Mouse (Mus musculus) neural tube, embryonic 13.5 days (tissue): ENCODE data around the gene Tspear. TPM values are rescaled to one million over a fixed set of nuclear protein-coding genes. Genes with fewer than 3 reads are reported as not detected.
"Not testable (repeated sequence)": the region's sequence is repeated elsewhere in the genome, so short reads cannot be mapped to it uniquely, and the experiment has no call there.

Experiments
- ATAC-seq: fragments of 200-750 bp; cut with Nextera tagmentation; 2 replicates; pipeline ENCODE4 v1.8.0; 2017; ENCODE audit warnings: low read depth, mild to moderate bottlenecking, moderate TSS enrichment, moderate library complexity
- H3K27ac ChIP-seq: fragments of 300-500 bp; sonication (generic); replicated peaks from 2 replicates; pipeline ENCODE4 v1.5.1; 2015; ENCODE audit warnings: moderate library complexity, mild to moderate bottlenecking, inconsistent platforms
- H3K27me3 ChIP-seq: fragments of 300-500 bp; sonication (generic); 2 replicates; pipeline ENCODE4 v1.6.1; 2015; ENCODE audit warnings: mild to moderate bottlenecking, inconsistent platforms
- H3K36me3 ChIP-seq: fragments of 300-500 bp; sonication (generic); 2 replicates; pipeline ENCODE4 v1.6.1; 2015; ENCODE audit warnings: mild to moderate bottlenecking, inconsistent platforms
- H3K4me1 ChIP-seq: fragments of 300-500 bp; sonication (generic); replicated peaks from 2 replicates; pipeline ENCODE4 v1.6.1; 2015; ENCODE audit warnings: inconsistent platforms
- H3K4me2 ChIP-seq: fragments of 300-500 bp; sonication (generic); 2 replicates; pipeline ENCODE4 v1.6.1; 2015; ENCODE audit warnings: inconsistent platforms, mild to moderate bottlenecking, moderate library complexity
- H3K4me3 ChIP-seq: fragments of 300-500 bp; sonication (generic); 2 replicates; pipeline ENCODE4 v1.5.1; 2015; ENCODE audit warnings: mild to moderate bottlenecking, inconsistent platforms
- H3K9ac ChIP-seq: fragments of 300-500 bp; sonication (generic); 2 replicates; pipeline ENCODE4 v1.6.1; 2015; ENCODE audit warnings: moderate library complexity, mild to moderate bottlenecking, inconsistent platforms
- H3K9me3 ChIP-seq: fragments of 300-500 bp; sonication (generic); 2 replicates; pipeline ENCODE4 v1.6.1; 2016; ENCODE audit warnings: inconsistent platforms
- WGBS: fragments of 180-500 bp; shearing (Covaris S2); methylation state at CpG from one replicate; pipeline ENCODE4 v1.1.7; 2015; 5-methylcytosine and 5-hydroxymethylcytosine counted together
- polyA plus RNA-seq: library from polyadenylated mRNA; unstranded; fragments of >200 nt; fragmentation: Nextera tagmentation; extraction: Ambion mirVana; gene quantifications from 2 replicates; pipeline ENCODE4 v1.2.1, GENCODE M21; 2015

The Tspear gene
- polyA plus RNA-seq, 1 experiment from 2014 or later, result 2.0 TPM

DNA sequence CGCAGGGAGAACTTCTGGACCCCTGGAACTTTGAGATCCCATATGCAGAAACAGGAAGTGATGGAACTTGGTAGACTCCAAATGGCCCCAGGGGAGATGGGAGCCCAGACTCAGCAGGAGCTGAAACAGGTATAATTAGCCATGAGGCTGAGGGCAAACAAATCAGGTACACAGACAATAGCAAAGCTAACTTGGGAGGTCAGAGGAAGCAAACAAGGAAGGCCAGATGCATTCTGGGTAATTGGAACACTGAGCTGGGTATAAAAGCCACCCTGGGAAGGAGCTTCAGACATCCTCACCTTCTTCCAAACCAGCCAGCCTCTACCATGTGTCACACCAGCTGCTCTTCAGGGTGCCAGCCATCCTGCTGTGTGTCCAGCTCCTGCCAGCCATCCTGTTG lies 33.9 kb downstream of the Tspear start, which contains the start of gene Krtap12-1:
Krtap12-1 (plus strand) TSS at position 301 of the 400 bp plus-strand sequence.
- not testable (repeated sequence) for H3K36me3 ChIP-seq, H3K4me3 ChIP-seq, H3K4me2 ChIP-seq, H3K27me3 ChIP-seq, ATAC-seq, H3K27ac ChIP-seq, H3K9ac ChIP-seq, H3K4me1 ChIP-seq, H3K9me3 ChIP-seq
- WGBS, result 90% methylated on average over 1 of the region's 1 CpGs

DNA sequence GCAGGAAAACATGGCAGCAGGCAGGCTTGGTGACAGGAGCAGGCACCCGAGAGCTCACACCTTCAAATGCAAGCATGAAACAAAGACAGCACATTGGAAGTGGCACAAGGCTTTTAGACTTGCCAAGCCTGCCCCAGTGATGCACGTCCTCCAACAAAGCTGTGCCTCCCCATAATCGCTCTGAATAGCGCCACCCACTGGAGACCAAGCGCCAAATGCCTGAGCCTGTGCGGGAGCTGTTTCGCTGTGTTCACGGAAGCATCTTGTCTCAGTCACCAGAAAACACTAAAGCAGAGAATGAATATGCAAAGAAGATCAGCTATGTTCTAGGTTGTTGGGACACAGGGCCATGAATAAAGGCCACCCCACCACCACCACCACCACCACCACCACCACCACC lies 38.5 kb downstream of the Tspear start:
- Histone ChIP-seq H3K9me3 (no peaks in the 10 kb centered on the region), H3K36me3 (no peaks in the 10 kb centered on the region), H3K4me2 (no peak overlapping the region), H3K27ac (no peak overlapping the region), H3K4me1 (no peaks in the 10 kb centered on the region), H3K9ac (no peak overlapping the region), H3K27me3 (no peaks in the 10 kb centered on the region), H3K4me3 (no peak overlapping the region)
- 78% methylated on average over 8 of the region's 8 CpGs for WGBS
- no peak for ATAC-seq

DNA sequence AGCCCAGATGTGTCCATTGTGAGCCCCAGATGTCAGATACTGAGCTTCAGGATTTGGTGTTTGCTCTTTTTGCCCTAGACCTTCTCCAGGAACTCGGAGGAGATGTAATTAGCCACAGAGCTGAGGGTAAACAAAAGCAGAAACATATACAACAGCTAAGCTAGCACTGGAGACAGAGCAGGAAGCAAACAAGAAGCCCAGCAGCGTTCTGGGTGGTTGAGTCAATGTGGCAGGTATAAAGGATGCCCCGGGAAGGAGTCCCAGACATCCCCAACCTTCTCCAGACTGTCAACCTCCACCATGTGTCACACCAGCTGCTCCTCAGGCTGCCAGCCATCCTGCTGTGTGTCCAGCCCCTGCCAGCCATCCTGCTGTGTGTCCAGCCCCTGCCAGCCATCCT lies 39.8 kb downstream of the Tspear start, which contains the start of gene Gm10100:
Gm10100 (plus strand) TSS at position 301 of the 400 bp plus-strand sequence.
- H3K4me3 ChIP-seq, result no peak within 1 kb of the TSS
- no peaks in the 10 kb centered on the region for H3K4me1 ChIP-seq
- no peaks in the 10 kb centered on the region for H3K9me3 ChIP-seq
- H3K27ac ChIP-seq, result no peak within 1 kb of the TSS
- no peak within 1 kb of the TSS for H3K4me2 ChIP-seq
- no peak for ATAC-seq
- H3K9ac ChIP-seq, result no peak within 1 kb of the TSS
- H3K36me3 ChIP-seq, result no peaks in the 10 kb centered on the region
- WGBS, result 28% methylated on average over 3 of the region's 3 CpGs
- no peaks in the 10 kb centered on the region for H3K27me3 ChIP-seq

GRCm38 (mm10) chr10:77728280-77728679 lies 41.9 kb downstream of the Tspear start:
- Histone ChIP-seq H3K36me3 (no peaks in the 10 kb centered on the region), H3K27me3 (no peaks in the 10 kb centered on the region), H3K9ac (no peak overlapping the region), H3K27ac (no peak overlapping the region), H3K4me1 (no peaks in the 10 kb centered on the region), H3K4me2 (no peak overlapping the region), H3K9me3 (no peaks in the 10 kb centered on the region), H3K4me3 (no peak overlapping the region)
- WGBS, result 68% methylated on average over 4 of the region's 4 CpGs
- no peak for ATAC-seq

GRCm38 (mm10) chr10:77729241-77729640 lies 42.9 kb downstream of the Tspear start:
- Histone ChIP-seq H3K4me1 (no peaks in the 10 kb centered on the region), H3K9ac (no peak overlapping the region), H3K36me3 (no peaks in the 10 kb centered on the region), H3K9me3 (no peaks in the 10 kb centered on the region; the same call in 1 of the 2 replicates), H3K27ac (no peak overlapping the region), H3K4me2 (no peak overlapping the region), H3K4me3 (no peak overlapping the region), H3K27me3 (no peaks in the 10 kb centered on the region)
- no peak for ATAC-seq
- WGBS, result 49% methylated on average over 4 of the region's 4 CpGs

DNA sequence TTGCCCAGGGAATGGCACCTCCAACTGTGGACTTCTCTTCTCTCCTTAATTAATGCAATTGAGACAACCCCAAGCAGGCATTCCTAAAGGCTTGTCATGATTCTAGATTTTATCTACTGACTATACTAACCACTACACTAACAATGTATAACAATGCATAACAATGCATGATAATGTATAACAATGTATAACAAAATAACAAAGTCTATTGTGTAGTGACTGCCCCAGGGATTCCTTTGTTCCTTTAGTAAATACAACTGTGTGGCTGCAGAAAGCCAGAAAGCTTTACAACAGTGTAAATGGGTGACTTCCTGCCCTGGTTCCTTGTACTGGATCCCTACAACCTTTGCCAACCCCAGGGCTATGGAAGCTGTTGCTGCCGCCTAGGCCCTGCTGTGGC lies 49.6 kb downstream of the Tspear start:
- Histone ChIP-seq H3K4me3 (no peak overlapping the region), H3K27me3 (no peaks in the 10 kb centered on the region), H3K4me2 (no peak overlapping the region), H3K36me3 (no peaks in the 10 kb centered on the region), H3K4me1 (no peaks in the 10 kb centered on the region), H3K9ac (no peak overlapping the region), H3K27ac (no peak overlapping the region), H3K9me3 (peaks cover 4% of the 10 kb centered on the region)
- 84% methylated on average over 1 of the region's 1 CpGs for WGBS
- no peak for ATAC-seq

GRCm38 (mm10) chr10:77738929-77739328 lies 52.6 kb downstream of the Tspear start:
- 94% methylated on average over 4 of the region's 4 CpGs for WGBS
- H3K9ac ChIP-seq, result no peak overlapping the region
- H3K4me2 ChIP-seq, result no peak overlapping the region
- no peaks in the 10 kb centered on the region for H3K36me3 ChIP-seq
- H3K4me1 ChIP-seq, result 0 out of 2 replicates have a peak, but pooled peaks cover 5% of the 10 kb centered on the region
- H3K27me3 ChIP-seq, result no peaks in the 10 kb centered on the region
- no peak for ATAC-seq
- no peak overlapping the region for H3K27ac ChIP-seq
- no peak overlapping the region for H3K4me3 ChIP-seq
- H3K9me3 ChIP-seq, result peaks cover 4% of the 10 kb centered on the region

- not testable (repeated sequence) for ATAC-seq, H3K9ac ChIP-seq, H3K4me1 ChIP-seq, H3K27me3 ChIP-seq, H3K27ac ChIP-seq, H3K36me3 ChIP-seq, H3K4me2 ChIP-seq, H3K4me3 ChIP-seq, H3K9me3 ChIP-seq
- 54% methylated on average over 5 of the region's 5 CpGs for WGBS
These were observed 55.7 kb downstream of the Tspear start, which contains the start of gene Gm18596 for GRCm38 (mm10) chr10:77741924-77742688. TSS of gene Gm18596 (minus strand) at chr10:77742638.

DNA sequence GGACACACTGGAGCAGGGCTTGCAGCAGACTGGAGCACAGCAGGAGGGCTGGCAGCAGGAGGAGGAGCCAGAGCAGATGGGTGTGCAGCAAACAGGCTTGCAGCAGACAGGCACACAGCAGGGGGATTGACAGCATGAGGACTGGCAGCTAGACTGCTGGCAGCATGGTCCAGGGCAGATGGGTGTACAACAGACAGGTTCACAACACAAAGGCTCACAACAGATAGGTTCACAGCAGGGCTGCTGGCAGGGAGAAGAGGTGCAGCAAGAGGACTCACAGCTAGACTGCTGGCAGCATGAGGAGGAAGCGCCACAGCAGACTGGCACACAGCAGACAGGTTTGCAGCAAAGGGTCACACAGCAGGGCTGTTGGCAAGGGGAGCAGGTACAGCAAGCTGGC lies 64.3 kb downstream of the Tspear start:
- 79% methylated on average over 1 of the region's 1 CpGs for WGBS
- not testable (repeated sequence) for ATAC-seq

DNA sequence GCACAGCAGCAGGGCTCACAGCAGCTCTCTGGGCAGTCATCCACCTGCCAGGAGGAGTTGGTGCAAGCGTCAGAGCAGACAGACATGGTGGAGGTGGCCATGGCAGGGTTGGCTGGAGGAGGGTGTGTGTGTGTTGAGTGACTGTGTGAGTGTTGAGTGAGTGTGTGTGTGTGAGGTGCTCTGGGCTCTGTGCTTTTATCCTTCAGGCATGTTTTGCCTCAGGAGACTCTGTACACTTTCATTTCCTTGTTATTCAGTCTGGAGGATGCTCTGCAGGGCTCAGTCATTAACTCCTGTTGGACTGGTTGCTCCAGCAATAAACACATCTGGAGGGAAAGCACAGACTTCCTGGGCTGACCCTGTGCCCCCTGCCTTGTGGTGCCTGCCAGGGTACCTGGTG lies 64.9 kb downstream of the Tspear start, which contains the start of gene Gm9736:
Gm9736 (minus strand) TSS at position 101 of the 400 bp plus-strand sequence.
- not testable (repeated sequence) for H3K9me3 ChIP-seq, H3K4me1 ChIP-seq, H3K4me3 ChIP-seq, H3K36me3 ChIP-seq, H3K27ac ChIP-seq, H3K4me2 ChIP-seq, ATAC-seq, H3K9ac ChIP-seq, H3K27me3 ChIP-seq
- WGBS, result 67% methylated on average over 1 of the region's 1 CpGs

More for the DNA sequence above, 64.3 kb downstream of the Tspear start:
- H3K4me2 ChIP-seq, H3K4me1 ChIP-seq, H3K4me3 ChIP-seq, H3K9me3 ChIP-seq, H3K9ac ChIP-seq, H3K27me3 ChIP-seq, H3K36me3 ChIP-seq, H3K27ac ChIP-seq: not testable (repeated sequence)

- H3K4me1 ChIP-seq, ATAC-seq, H3K27ac ChIP-seq, H3K9me3 ChIP-seq, H3K27me3 ChIP-seq, H3K4me3 ChIP-seq, H3K9ac ChIP-seq, H3K36me3 ChIP-seq, H3K4me2 ChIP-seq: not testable (repeated sequence)
- 67% methylated on average over 3 of the region's 3 CpGs for WGBS
These were observed 65.9 kb downstream of the Tspear start for GRCm38 (mm10) chr10:77752312-77752711.

DNA sequence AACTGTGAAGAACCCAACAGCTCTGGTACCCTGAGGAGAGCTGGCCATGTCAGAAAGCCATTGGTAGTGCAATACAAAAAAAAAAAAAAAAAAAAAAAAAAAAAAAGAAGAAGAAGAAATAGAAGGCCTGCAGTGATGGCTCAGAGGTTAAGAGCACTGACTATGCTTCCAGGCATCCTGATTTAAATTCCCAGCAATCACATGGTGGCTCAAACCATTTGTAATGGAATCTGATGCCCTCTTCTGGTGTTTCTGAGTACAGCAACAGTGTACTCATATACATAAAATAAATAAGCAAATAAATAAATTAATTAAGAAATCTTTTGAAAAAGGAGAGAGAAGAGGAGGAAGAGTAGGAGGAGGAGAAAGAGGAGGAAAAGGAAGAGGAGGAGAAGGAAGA lies 67.1 kb downstream of the Tspear start:
- H3K4me1 ChIP-seq, result no peaks in the 10 kb centered on the region
- H3K4me2 ChIP-seq, result no peak overlapping the region

GRCm38 (mm10) chr10:77759582-77759981 lies 73.2 kb downstream of the Tspear start, which contains the start of gene Gm3233:
TSS of gene Gm3233 (minus strand) at chr10:77759682.
- H3K4me2 ChIP-seq, H3K4me3 ChIP-seq, H3K9me3 ChIP-seq, H3K4me1 ChIP-seq, H3K36me3 ChIP-seq, H3K27ac ChIP-seq, H3K9ac ChIP-seq, ATAC-seq, H3K27me3 ChIP-seq: not testable (repeated sequence)
- no CpG with 5 or more reads among the region's 1 CpGs for WGBS

More for the DNA sequence above, 67.1 kb downstream of the Tspear start:
- no peaks in the 10 kb centered on the region for H3K36me3 ChIP-seq
- H3K27ac ChIP-seq, result no peak overlapping the region
- no peaks in the 10 kb centered on the region for H3K9me3 ChIP-seq
- no peak overlapping the region for H3K4me3 ChIP-seq
- H3K9ac ChIP-seq, result no peak overlapping the region
- ATAC-seq, result no peak
- no peaks in the 10 kb centered on the region for H3K27me3 ChIP-seq
